Mouse (Mus musculus): ENCODE measurements around the gene Pop5.

DNA sequence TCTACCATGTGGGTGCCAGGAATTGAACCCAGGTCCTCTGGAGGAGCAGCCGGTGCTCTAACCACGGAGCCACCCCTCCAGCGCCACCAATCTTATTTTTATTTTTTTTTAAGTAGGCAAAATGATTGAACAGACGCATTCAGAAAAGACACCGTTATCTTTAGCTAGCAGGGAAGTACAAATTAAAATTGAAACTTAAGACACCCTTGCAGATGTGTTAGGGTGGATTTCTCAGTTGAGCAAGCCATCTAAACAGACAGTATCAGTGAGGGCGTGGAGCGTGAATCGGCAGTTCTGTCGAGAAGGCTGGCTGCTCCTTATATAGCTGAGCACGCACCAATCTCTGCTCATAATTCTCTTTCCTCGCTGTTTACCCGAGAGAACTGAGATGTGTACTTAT is 17.6 kb upstream of the Pop5 start:
- no peak for TF ChIP-seq POLR2A (IDR thresholded peaks at IDR 0.05; ENCODE audit: low read depth, low read length)
- no peak for TF ChIP-seq CTCF (IDR thresholded peaks at IDR 0.05; ENCODE audit: extremely low read depth, insufficient read depth, insufficient read length, insufficient replicate concordance)
